8 mouse cellular contexts compared by ENCODE assay signal in genomic region chr5:76140730-76141066, GRCm38 (mm10). TPM values are rescaled to one million over a fixed set of nuclear protein-coding genes. Genes with fewer than 3 reads are reported as not detected.
DNase-seq lines count a peak whose midpoint lies in the region; ATAC-seq and TF ChIP-seq lines count a peak whose summit lies in the region.

No protein-coding gene starts in this region.

- peak overlapping the region; percentile 18 for H3K9ac ChIP-seq in CH12.LX (ENCODE audit: insufficient read depth, low read depth)
- H3K9ac ChIP-seq in forebrain, embryonic 16.5 days (replicated peaks; ENCODE audit: low read depth, low read length) = peak overlapping the region; percentile 98
- peak overlapping the region; percentile 87 for H3K9ac ChIP-seq in liver, postnatal 0 days (replicated peaks)

- peak overlapping the region; percentile 3; the same call in 1 of the 2 replicates for H3K4me2 ChIP-seq in CH12.LX (ENCODE audit: insufficient read depth, low read depth, poor library complexity, severe bottlenecking)
- peak overlapping the region; percentile 62 for H3K4me2 ChIP-seq in forebrain, embryonic 16.5 days (ENCODE audit: low read length)
- H3K4me2 ChIP-seq in liver, postnatal 0 days (ENCODE audit: low read depth, low read length) = peak overlapping the region; percentile 78

- H3K27me3 ChIP-seq in CH12.LX (replicated peaks) = no peaks in the 10 kb centered on the region
- no peaks in the 10 kb centered on the region for H3K27me3 ChIP-seq in forebrain, embryonic 16.5 days (replicated peaks; ENCODE audit: control insufficient read depth, insufficient read depth, low read length)
- H3K27me3 ChIP-seq in liver, postnatal 0 days (ENCODE audit: insufficient read depth, low read length) = no peaks in the 10 kb centered on the region

- 0 out of 2 replicates have a peak, but pooled peaks cover 2% of the 10 kb centered on the region for H3K79me2 ChIP-seq in CH12.LX (replicated peaks; ENCODE audit: control insufficient read depth, extremely low read depth, insufficient read depth, poor library complexity, severe bottlenecking)

- TF ChIP-seq CTCF in CH12.LX (conservative IDR thresholded peaks at IDR 0.05 in 1 of 2, IDR thresholded peaks at IDR 0.05 in 1 of 2; ENCODE audit: low read depth in 2 of 2, low read length in 2 of 2) = no peak
- no peak for TF ChIP-seq CTCF in liver, postnatal 0 days (IDR thresholded peaks at IDR 0.05; ENCODE audit: low read depth)

- TF ChIP-seq POLR2A in CH12.LX (IDR thresholded peaks at IDR 0.05; ENCODE audit: low read depth, low read length) = no peak; the same call in none of the 2 replicates

- H3K4me1 ChIP-seq in CH12.LX (ENCODE audit: control insufficient read depth in 1 of 2, insufficient read depth in 2 of 2) = peaks cover 3 to 25% of the 10 kb centered on the region in 2 experiments; a peak in 3 of 4 replicates
- peaks cover 11% of the 10 kb centered on the region for H3K4me1 ChIP-seq in forebrain, embryonic 16.5 days (replicated peaks; ENCODE audit: control insufficient read depth, insufficient read depth, low read length)
- H3K4me1 ChIP-seq in liver, postnatal 0 days (ENCODE audit: insufficient read depth) = peaks cover 25% of the 10 kb centered on the region

- H3K27ac ChIP-seq in CH12.LX (ENCODE audit: insufficient read depth, low read depth) = peak overlapping the region; percentile 25; the same call in 1 of the 2 replicates
- H3K27ac ChIP-seq in forebrain, embryonic 16.5 days (ENCODE audit: low read length) = peak overlapping the region; percentile 95
- H3K27ac ChIP-seq in liver, postnatal 0 days (ENCODE audit: low read depth) = peak overlapping the region; percentile 98

- peaks cover 0 to 13% of the 10 kb centered on the region in 2 experiments for H3K36me3 ChIP-seq in CH12.LX (replicated peaks in 1 of 2; ENCODE audit: control insufficient read depth in 1 of 2, insufficient read depth in 1 of 2, low read length in 1 of 2)
- no peaks in the 10 kb centered on the region for H3K36me3 ChIP-seq in forebrain, embryonic 16.5 days (ENCODE audit: control insufficient read depth, insufficient read depth)
- H3K36me3 ChIP-seq in liver, postnatal 0 days (replicated peaks; ENCODE audit: insufficient read depth, low read length) = no peaks in the 10 kb centered on the region

- DNase-seq in frontal cortex, postnatal 36 days (ENCODE audit: low spot score in 2 of 2) = no peak
- no peak for DNase-seq in CH12.LX (ENCODE audit: extremely low read depth)
- DNase-seq in liver, postnatal 0 days = no peak
- DNase-seq in urinary bladder, postnatal 14 days (ENCODE audit: low spot score) = no peak
- no peak for DNase-seq in urinary bladder, adult 2 months (ENCODE audit: low spot score)
- no peak for DNase-seq in gastrocnemius, adult 8-10 months (ENCODE audit: low spot score in 2 of 2)

- peak; percentile 54 for ATAC-seq in frontal cortex, adult (ENCODE audit: low TSS enrichment)
- ATAC-seq in forebrain, embryonic 16.5 days = peak; percentile 50; the same call in 1 of the 2 replicates
- peak; percentile 41 for ATAC-seq in liver, postnatal 0 days

- 6% methylated on average over 9 of the region's 9 CpGs for WGBS in forebrain, embryonic 16.5 days
- WGBS in liver, postnatal 0 days (ENCODE audit: insufficient replicate concordance) = 6% methylated on average over 9 of the region's 9 CpGs

- no peak for TF ChIP-seq RAD21 in CH12.LX (IDR thresholded peaks at IDR 0.05; ENCODE audit: low read depth, low read length)

- 0 out of 2 replicates have a peak, but pooled peaks have one; percentile 16 for TF ChIP-seq EP300 in CH12.LX (IDR thresholded peaks at IDR 0.05; ENCODE audit: low read length)
- no peak for TF ChIP-seq EP300 in liver, postnatal 0 days (IDR thresholded peaks at IDR 0.05; ENCODE audit: low read depth)

- dilution Hi-C loops in CH12.LX (cut with MboI; ENCODE audit: extremely low pct_ligation_motif_present, extremely low pct_unique_long_range_greater_than_20kb, low sequenced_read_pairs) = no loop called here

- peak overlapping the region; percentile 70 to 92 (median 72) for H3K4me3 ChIP-seq in CH12.LX (replicated peaks in 1 of 3; ENCODE audit: low read depth in 2 of 3, low read length in 2 of 3, poor library complexity in 1 of 3)
- H3K4me3 ChIP-seq in forebrain, embryonic 16.5 days (replicated peaks; ENCODE audit: low read length) = peak overlapping the region; percentile 84
- H3K4me3 ChIP-seq in liver, postnatal 0 days (ENCODE audit: low read depth, low read length) = peak overlapping the region; percentile 78

- no peaks in the 10 kb centered on the region for H3K9me3 ChIP-seq in CH12.LX (replicated peaks; ENCODE audit: low read length)
- no peaks in the 10 kb centered on the region for H3K9me3 ChIP-seq in forebrain, embryonic 16.5 days (ENCODE audit: control insufficient read depth, low read length)
- H3K9me3 ChIP-seq in liver, postnatal 0 days (ENCODE audit: low read length) = 0 out of 2 replicates have a peak, but pooled peaks cover 2% of the 10 kb centered on the region

- in situ Hi-C loops in CH12.LX (cut with MboI; ENCODE audit: low pct_ligation_motif_present, low pct_unique_long_range_greater_than_20kb, low sequenced_read_pairs) = no loop called here

TF ChIP-seq in CH12.LX, 34 proteins besides CTCF, POLR2A, EP300 and RAD21:
- 0 out of 2 replicates have a peak, but pooled peaks have one; percentile 14 for TF ChIP-seq ZNF384 (IDR thresholded peaks at IDR 0.05; ENCODE audit: low read depth, low read length)
- 0 out of 2 replicates have a peak, but pooled peaks have one; percentile 55 for TF ChIP-seq ELF1 (IDR thresholded peaks at IDR 0.05; ENCODE audit: low read depth, low read length)
- peak; percentile 6 for TF ChIP-seq MAZ (IDR thresholded peaks at IDR 0.05; ENCODE audit: low read depth, low read length)
- TF ChIP-seq TBP (conservative IDR thresholded peaks at IDR 0.05; ENCODE audit: low read depth, low read length) = 0 out of 2 replicates have a peak, but pooled peaks have one; percentile 46
- TF ChIP-seq USF2 (conservative IDR thresholded peaks at IDR 0.05; ENCODE audit: low read depth, low read length) = no peak
- no peak for TF ChIP-seq MEF2A (IDR thresholded peaks at IDR 0.05; ENCODE audit: borderline replicate concordance, low read depth, low read length)
- TF ChIP-seq ZKSCAN1 (IDR thresholded peaks at IDR 0.05; ENCODE audit: borderline replicate concordance, low read depth, low read length) = no peak
- 0 out of 2 replicates have a peak, but pooled peaks have one; percentile 42 for TF ChIP-seq SIN3A (IDR thresholded peaks at IDR 0.05; ENCODE audit: low read length)
- TF ChIP-seq JUND (conservative IDR thresholded peaks at IDR 0.05; ENCODE audit: low read depth, low read length) = no peak
- TF ChIP-seq TCF12 (IDR thresholded peaks at IDR 0.05; ENCODE audit: low read depth, low read length) = peak; percentile 27; the same call in 1 of the 2 replicates
- TF ChIP-seq E2F4 (IDR thresholded peaks at IDR 0.05; ENCODE audit: insufficient replicate concordance, low read depth, low read length) = no peak
- no peak for TF ChIP-seq HCFC1 (IDR thresholded peaks at IDR 0.05; ENCODE audit: low read depth, low read length)
- no peak for TF ChIP-seq PAX5 (IDR thresholded peaks at IDR 0.05; ENCODE audit: low read length)
TF ChIP-seq in CH12.LX: peak in this region for 6.

RNA-seq across cellular contexts. Expression of gene Srd5a3, which starts 0.6 kb away (rescaled TPM):
- 8.6 and 10.4 TPM in 2 replicates for total RNA-seq in CH12.LX (2012; rRNA removed)
- total RNA-seq in CH12.LX (2014; rRNA removed) = 15.2 and 18.8 TPM in 2 replicates
- polyA plus RNA-seq in CH12.LX (2012; ENCODE audit: insufficient read length, low read depth) = 14.7 and 19.9 TPM in 2 replicates
- polyA plus RNA-seq in forebrain, embryonic 16.5 days (2015; fragmentation: Nextera tagmentation; extraction: Ambion mirVana) = 17.3 and 19.8 TPM in 2 replicates
- 15.4 and 15.6 TPM in 2 replicates for polyA plus RNA-seq in liver, postnatal 0 days (2015; fragmentation: Nextera tagmentation; extraction: Ambion mirVana)
- 29.6 and 31.3 TPM in 2 replicates for polyA plus RNA-seq in urinary bladder, adult 2 months (2012; rRNA removed)
- total RNA-seq in gastrocnemius, adult 8-10 months (2022) = 1 to 10 TPM; 1.1 to 2.6 (median 2.0) TPM

RNA-seq across cellular contexts. Expression of gene Tmem165, which starts 43.0 kb away (rescaled TPM):
- total RNA-seq in CH12.LX (2012; rRNA removed) (64.2 and 70.8 TPM in 2 replicates), CH12.LX (2014; rRNA removed) (144 and 161 TPM in 2 replicates)
- 96.0 and 96.2 TPM in 2 replicates for polyA plus RNA-seq in CH12.LX (2012; ENCODE audit: insufficient read length, low read depth)
- polyA plus RNA-seq in forebrain, embryonic 16.5 days (2015; fragmentation: Nextera tagmentation; extraction: Ambion mirVana) = 40.3 and 45.9 TPM in 2 replicates
- 20.9 and 25.6 TPM in 2 replicates for polyA plus RNA-seq in liver, postnatal 0 days (2015; fragmentation: Nextera tagmentation; extraction: Ambion mirVana)
- polyA plus RNA-seq in urinary bladder, adult 2 months (2012; rRNA removed) = 57.9 and 69.8 TPM in 2 replicates
- total RNA-seq in gastrocnemius, adult 8-10 months (2022) = 10 to 100 TPM; 12.1 to 14.5 (median 13.7) TPM

Comparison
In these comparisons a context has a peak if more than half of its experiments do, and no peak if none do; other contexts are left out.
1. H3K27ac ChIP-seq: peak in every context shown above with its lines; median percentile 98 in liver, postnatal 0 days; 95 in forebrain, embryonic 16.5 days; 25 in CH12.LX.
2. H3K4me2 ChIP-seq: peak in every context shown above with its lines; median percentile 78 in liver, postnatal 0 days; 62 in forebrain, embryonic 16.5 days; 3 in CH12.LX.
3. H3K9ac ChIP-seq: peak in every context shown above with its lines; median percentile 98 in forebrain, embryonic 16.5 days; 87 in liver, postnatal 0 days; 18 in CH12.LX.